Mouse (Mus musculus): ENCODE results near the gene Col15a1.
A peak's percentile ranks its signal among the peaks of the same experiment; 100 is the strongest.

GRCm38 (mm10) chr4:47351386-47352049, 143.6 kb downstream of the Col15a1 start:
- TF ChIP-seq CTCF (conservative IDR thresholded peaks at IDR 0.05; ENCODE audit: low read length) (peak; percentile 19), POU5F1 (IDR thresholded peaks at IDR 0.05; ENCODE audit: borderline replicate concordance, low read length) (no peak)

Data from E14TG2a.4 (cell line).